Mouse (Mus musculus) lung, embryonic 15.5 days (tissue): ENCODE measurements at regions not wholly inside any gene's neighbourhood (a gene's known extent, or its start where the extent isn't known, plus 50 kb on each side); places are given as distances from the start of the nearest gene placed in this dataset.

ENCODE experiments used
- ATAC-seq: fragments of 200-750 bp; cut with Nextera tagmentation; 2 replicates; pipeline ENCODE4 v1.8.0; 2017; ENCODE audit warnings: moderate number of reproducible peaks, borderline replicate concordance; ENCODE audit not compliant: low FRiP score, low TSS enrichment; ENCODE audit errors: extremely low read depth
- H3K27ac ChIP-seq: fragments of 300-500 bp; sonication (generic); 2 replicates; pipeline ENCODE4 v1.5.1; 2015; ENCODE audit warnings: moderate library complexity, mild to moderate bottlenecking, inconsistent platforms
- H3K27me3 ChIP-seq: fragments of 300-500 bp; sonication (generic); 2 replicates; pipeline ENCODE4 v1.6.1; 2015; ENCODE audit warnings: inconsistent platforms
- H3K36me3 ChIP-seq: fragments of 300-500 bp; sonication (generic); 2 replicates; pipeline ENCODE4 v1.6.1; 2015; ENCODE audit warnings: inconsistent platforms
- H3K4me1 ChIP-seq: fragments of 300-500 bp; sonication (generic); 2 replicates; pipeline ENCODE4 v1.6.1; 2015; ENCODE audit warnings: inconsistent platforms
- H3K4me2 ChIP-seq: fragments of 300-500 bp; sonication (generic); 2 replicates; pipeline ENCODE4 v1.6.1; 2015; ENCODE audit warnings: inconsistent platforms, mild to moderate bottlenecking, moderate library complexity
- H3K4me3 ChIP-seq: fragments of 300-500 bp; sonication (generic); 2 replicates; pipeline ENCODE4 v1.5.1; 2015; ENCODE audit warnings: mild to moderate bottlenecking, inconsistent platforms
- H3K9ac ChIP-seq: fragments of 300-500 bp; sonication (generic); 2 replicates; pipeline ENCODE4 v1.6.1; 2015; ENCODE audit warnings: inconsistent platforms
- H3K9me3 ChIP-seq: fragments of 300-500 bp; sonication (generic); 2 replicates; pipeline ENCODE4 v1.6.1; 2016; ENCODE audit warnings: inconsistent platforms
- WGBS: fragments of 180-500 bp; shearing (Covaris S2); methylation state at CpG from one replicate; pipeline ENCODE4 v1.1.7; 2015; 5-methylcytosine and 5-hydroxymethylcytosine counted together

GRCm38 (mm10) chr10:37378002-37378702 is 239.4 kb upstream of the Marcks start:
- Histone ChIP-seq H3K27me3 (no peaks in the 10 kb centered on the region), H3K27ac (no peak overlapping the region), H3K4me3 (no peak overlapping the region), H3K4me1 (no peaks in the 10 kb centered on the region), H3K36me3 (no peaks in the 10 kb centered on the region), H3K9ac (no peak overlapping the region), H3K9me3 (no peaks in the 10 kb centered on the region), H3K4me2 (no peak overlapping the region)
- no peak for ATAC-seq
- 32% methylated on average over 4 of the region's 4 CpGs for WGBS

GRCm38 (mm10) chr10:37377258-37378001 is 238.7 kb upstream of the Marcks start:
- H3K27ac ChIP-seq, result no peak overlapping the region
- no peak overlapping the region for H3K9ac ChIP-seq
- no peak for ATAC-seq
- no peak overlapping the region for H3K4me3 ChIP-seq
- WGBS, result 72% methylated on average over 1 of the region's 1 CpGs
- no peaks in the 10 kb centered on the region for H3K4me1 ChIP-seq
- H3K36me3 ChIP-seq, result no peaks in the 10 kb centered on the region
- H3K9me3 ChIP-seq, result no peaks in the 10 kb centered on the region
- no peaks in the 10 kb centered on the region for H3K27me3 ChIP-seq
- no peak overlapping the region for H3K4me2 ChIP-seq

GRCm38 (mm10) chr10:37376172-37376571 is 237.5 kb upstream of the Marcks start:
- Histone ChIP-seq H3K9me3 (no peaks in the 10 kb centered on the region), H3K4me2 (no peak overlapping the region), H3K9ac (no peak overlapping the region), H3K36me3 (no peaks in the 10 kb centered on the region), H3K4me1 (no peaks in the 10 kb centered on the region), H3K4me3 (no peak overlapping the region), H3K27me3 (no peaks in the 10 kb centered on the region), H3K27ac (no peak overlapping the region)
- ATAC-seq, result no peak
- WGBS, result 44% methylated on average over 1 of the region's 1 CpGs

GRCm38 (mm10) chr10:37375648-37376047 is 236.9 kb upstream of the Marcks start:
- Histone ChIP-seq H3K27ac (no peak overlapping the region), H3K36me3 (no peaks in the 10 kb centered on the region), H3K4me1 (no peaks in the 10 kb centered on the region), H3K27me3 (no peaks in the 10 kb centered on the region), H3K4me3 (no peak overlapping the region), H3K9me3 (no peaks in the 10 kb centered on the region), H3K9ac (no peak overlapping the region), H3K4me2 (no peak overlapping the region)
- ATAC-seq, result no peak
- WGBS, result 86% methylated on average over 1 of the region's 1 CpGs

GRCm38 (mm10) chr10:37368997-37369679 is 230.4 kb upstream of the Marcks start:
- no peak overlapping the region for H3K9ac ChIP-seq
- 86% methylated on average over 5 of the region's 5 CpGs for WGBS
- H3K4me2 ChIP-seq, result no peak overlapping the region
- H3K27me3 ChIP-seq, result no peaks in the 10 kb centered on the region
- no peak overlapping the region for H3K27ac ChIP-seq
- no peak for ATAC-seq
- no peaks in the 10 kb centered on the region for H3K4me1 ChIP-seq
- H3K4me3 ChIP-seq, result no peak overlapping the region
- H3K36me3 ChIP-seq, result no peaks in the 10 kb centered on the region
- H3K9me3 ChIP-seq, result no peaks in the 10 kb centered on the region

- 83% methylated on average over 4 of the region's 4 CpGs for WGBS
- Histone ChIP-seq H3K27ac (no peak overlapping the region), H3K9ac (no peak overlapping the region), H3K9me3 (no peaks in the 10 kb centered on the region), H3K27me3 (no peaks in the 10 kb centered on the region), H3K4me1 (no peaks in the 10 kb centered on the region), H3K36me3 (no peaks in the 10 kb centered on the region), H3K4me3 (no peak overlapping the region), H3K4me2 (no peak overlapping the region)
- ATAC-seq, result no peak
These were observed 229.1 kb upstream of the Marcks start for GRCm38 (mm10) chr10:37367796-37368195.

GRCm38 (mm10) chr10:37364506-37364905 is 225.8 kb upstream of the Marcks start:
- Histone ChIP-seq H3K4me3 (no peak overlapping the region), H3K9ac (no peak overlapping the region), H3K4me2 (no peak overlapping the region), H3K4me1 (no peaks in the 10 kb centered on the region), H3K27ac (no peak overlapping the region), H3K9me3 (no peaks in the 10 kb centered on the region), H3K27me3 (no peaks in the 10 kb centered on the region), H3K36me3 (no peaks in the 10 kb centered on the region)
- 58% methylated on average over 4 of the region's 4 CpGs for WGBS
- no peak for ATAC-seq

GRCm38 (mm10) chr10:37360985-37361384 is 222.3 kb upstream of the Marcks start:
- Histone ChIP-seq H3K9me3 (no peaks in the 10 kb centered on the region), H3K4me2 (no peak overlapping the region), H3K27me3 (no peaks in the 10 kb centered on the region), H3K9ac (no peak overlapping the region), H3K36me3 (no peaks in the 10 kb centered on the region), H3K4me1 (peaks cover 21% of the 10 kb centered on the region), H3K4me3 (no peak overlapping the region), H3K27ac (no peak overlapping the region)
- no peak for ATAC-seq
- WGBS, result 83% methylated on average over 3 of the region's 3 CpGs

GRCm38 (mm10) chr10:37358900-37359299 is 220.2 kb upstream of the Marcks start:
- Histone ChIP-seq H3K36me3 (no peaks in the 10 kb centered on the region), H3K9me3 (no peaks in the 10 kb centered on the region), H3K4me1 (peaks cover 21% of the 10 kb centered on the region), H3K9ac (no peak overlapping the region), H3K4me2 (no peak overlapping the region), H3K27me3 (no peaks in the 10 kb centered on the region), H3K4me3 (no peak overlapping the region), H3K27ac (no peak overlapping the region)
- ATAC-seq, result no peak

GRCm38 (mm10) chr10:37358334-37358733 is 219.6 kb upstream of the Marcks start:
- H3K4me2 ChIP-seq, result no peak overlapping the region
- H3K4me3 ChIP-seq, result no peak overlapping the region
- H3K9me3 ChIP-seq, result no peaks in the 10 kb centered on the region
- peak overlapping the region; percentile 59 for H3K27ac ChIP-seq
- H3K36me3 ChIP-seq, result no peaks in the 10 kb centered on the region
- H3K4me1 ChIP-seq, result peaks cover 21% of the 10 kb centered on the region
- H3K27me3 ChIP-seq, result no peaks in the 10 kb centered on the region
- WGBS, result 58% methylated on average over 5 of the region's 5 CpGs
- H3K9ac ChIP-seq, result no peak overlapping the region
- ATAC-seq, result no peak

- Histone ChIP-seq H3K36me3 (no peaks in the 10 kb centered on the region), H3K27ac (peak overlapping the region; percentile 59), H3K4me2 (peak overlapping the region; percentile 16), H3K9me3 (no peaks in the 10 kb centered on the region), H3K4me1 (peaks cover 21% of the 10 kb centered on the region), H3K27me3 (no peaks in the 10 kb centered on the region), H3K9ac (no peak overlapping the region), H3K4me3 (no peak overlapping the region)
- 17% methylated on average over 6 of the region's 6 CpGs for WGBS
- ATAC-seq, result peak; percentile 89
These were observed 218.8 kb upstream of the Marcks start for GRCm38 (mm10) chr10:37357304-37358060.
